Mouse (Mus musculus) embryonic facial prominence, embryonic 12.5 days (tissue): ENCODE data around the gene Flnb. TPM values are rescaled to one million over a fixed set of nuclear protein-coding genes. Genes with fewer than 3 reads are reported as not detected.

Source experiments
- ATAC-seq: fragments of 200-750 bp; cut with Nextera tagmentation; 2 replicates; pipeline ENCODE4 v1.8.0; 2017; ENCODE audit not compliant: insufficient number of reproducible peaks, insufficient read depth, low FRiP score, low TSS enrichment
- H3K27ac ChIP-seq: fragments of 300-500 bp; sonication (generic); 2 replicates; pipeline ENCODE4 v1.5.1; 2016; ENCODE audit warnings: mild to moderate bottlenecking
- H3K27me3 ChIP-seq: fragments of 300-500 bp; sonication (generic); 2 replicates; pipeline ENCODE4 v1.6.1; 2016; ENCODE audit warnings: mild to moderate bottlenecking, moderate library complexity
- H3K36me3 ChIP-seq: fragments of 300-500 bp; sonication (generic); 2 replicates; pipeline ENCODE4 v1.6.1; 2016; ENCODE audit warnings: mild to moderate bottlenecking
- H3K4me1 ChIP-seq: fragments of 300-500 bp; sonication (generic); 2 replicates; pipeline ENCODE4 v1.6.1; 2016
- H3K4me2 ChIP-seq: fragments of 300-500 bp; sonication (generic); replicated peaks from 2 replicates; pipeline ENCODE4 v1.6.1; 2016; ENCODE audit warnings: mild to moderate bottlenecking, moderate library complexity
- H3K4me3 ChIP-seq: fragments of 300-500 bp; sonication (generic); 2 replicates; pipeline ENCODE4 v1.5.1; 2016; ENCODE audit warnings: mild to moderate bottlenecking
- H3K9ac ChIP-seq: fragments of 300-500 bp; sonication (generic); 2 replicates; pipeline ENCODE4 v1.6.1; 2016; ENCODE audit warnings: mild to moderate bottlenecking, moderate library complexity
- H3K9me3 ChIP-seq: fragments of 300-500 bp; sonication (generic); 2 replicates; pipeline ENCODE4 v1.6.1; 2016; ENCODE audit warnings: mild to moderate bottlenecking, moderate library complexity
- WGBS: fragments of 180-500 bp; shearing (Covaris S2); methylation state at CpG from one replicate; pipeline ENCODE4 v1.1.7; 2016; 5-methylcytosine and 5-hydroxymethylcytosine counted together
- polyA plus RNA-seq: library from polyadenylated mRNA; unstranded; fragments of >200 nt; fragmentation: Nextera tagmentation; extraction: Ambion mirVana; gene quantifications from 2 replicates; pipeline ENCODE4 v1.2.1, GENCODE M21; 2016

The Flnb gene
- polyA plus RNA-seq, 1 experiment from 2014 or later = 32.9 TPM

- Histone ChIP-seq H3K9ac (no peak overlapping the region), H3K4me2 (no peak overlapping the region), H3K4me1 (no peaks in the 10 kb centered on the region), H3K27ac (no peak overlapping the region), H3K4me3 (no peak overlapping the region), H3K36me3 (no peaks in the 10 kb centered on the region), H3K9me3 (no peaks in the 10 kb centered on the region), H3K27me3 (no peaks in the 10 kb centered on the region)
- no peak for ATAC-seq
- WGBS = 44% methylated on average over 11 of the region's 11 CpGs
These were observed 142.9 kb downstream of the Flnb start for GRCm38 (mm10) chr14:7960616-7961015.

- Histone ChIP-seq H3K9ac (no peak overlapping the region), H3K4me2 (no peak overlapping the region), H3K27me3 (no peaks in the 10 kb centered on the region), H3K4me1 (no peaks in the 10 kb centered on the region), H3K27ac (no peak overlapping the region), H3K4me3 (no peak overlapping the region), H3K9me3 (no peaks in the 10 kb centered on the region), H3K36me3 (no peaks in the 10 kb centered on the region)
- WGBS = 67% methylated on average over 5 of the region's 5 CpGs
- no peak for ATAC-seq
These were observed 144.0 kb downstream of the Flnb start for GRCm38 (mm10) chr14:7961714-7962113.

GRCm38 (mm10) chr14:7962626-7963025 lies 144.9 kb downstream of the Flnb start:
- no peak for ATAC-seq
- Histone ChIP-seq H3K36me3 (no peaks in the 10 kb centered on the region), H3K4me2 (no peak overlapping the region), H3K27ac (no peak overlapping the region), H3K4me1 (no peaks in the 10 kb centered on the region), H3K9ac (no peak overlapping the region), H3K9me3 (no peaks in the 10 kb centered on the region), H3K27me3 (no peaks in the 10 kb centered on the region), H3K4me3 (no peak overlapping the region)
- 78% methylated on average over 2 of the region's 2 CpGs for WGBS

- H3K4me3 ChIP-seq = no peak overlapping the region
- no peak for ATAC-seq
- H3K9ac ChIP-seq = no peak overlapping the region
- H3K27me3 ChIP-seq = no peaks in the 10 kb centered on the region
- H3K4me1 ChIP-seq = no peaks in the 10 kb centered on the region
- no peaks in the 10 kb centered on the region for H3K36me3 ChIP-seq
- H3K9me3 ChIP-seq = no peaks in the 10 kb centered on the region
- 56% methylated on average over 7 of the region's 7 CpGs for WGBS
- no peak overlapping the region for H3K4me2 ChIP-seq
- no peak overlapping the region for H3K27ac ChIP-seq
These were observed 145.4 kb downstream of the Flnb start for GRCm38 (mm10) chr14:7963160-7963559.

GRCm38 (mm10) chr14:7964219-7964889 lies 146.6 kb downstream of the Flnb start:
- Histone ChIP-seq H3K4me1 (no peaks in the 10 kb centered on the region), H3K27ac (no peak overlapping the region), H3K27me3 (no peaks in the 10 kb centered on the region), H3K4me3 (no peak overlapping the region), H3K9me3 (no peaks in the 10 kb centered on the region), H3K36me3 (no peaks in the 10 kb centered on the region), H3K9ac (no peak overlapping the region), H3K4me2 (no peak overlapping the region)
- ATAC-seq = no peak
- 49% methylated on average over 11 of the region's 11 CpGs for WGBS

GRCm38 (mm10) chr14:7971889-7972493 lies 154.2 kb downstream of the Flnb start:
- Histone ChIP-seq H3K9ac (no peak overlapping the region), H3K27ac (no peak overlapping the region), H3K36me3 (no peaks in the 10 kb centered on the region), H3K4me3 (no peak overlapping the region), H3K4me1 (no peaks in the 10 kb centered on the region), H3K27me3 (no peaks in the 10 kb centered on the region), H3K4me2 (no peak overlapping the region), H3K9me3 (no peaks in the 10 kb centered on the region)
- WGBS = 68% methylated on average over 10 of the region's 10 CpGs
- no peak for ATAC-seq

- no peak overlapping the region for H3K27ac ChIP-seq
- 84% methylated on average over 1 of the region's 1 CpGs for WGBS
These were observed 156.9 kb downstream of the Flnb start for GRCm38 (mm10) chr14:7974643-7975042.

GRCm38 (mm10) chr14:7975177-7975576 lies 157.4 kb downstream of the Flnb start:
- no peak overlapping the region for H3K9ac ChIP-seq
- H3K9me3 ChIP-seq = no peaks in the 10 kb centered on the region
- no peak overlapping the region for H3K27ac ChIP-seq
- no peaks in the 10 kb centered on the region for H3K27me3 ChIP-seq
- ATAC-seq = no peak
- no peak overlapping the region for H3K4me3 ChIP-seq
- 82% methylated on average over 6 of the region's 6 CpGs for WGBS
- H3K4me2 ChIP-seq = no peak overlapping the region
- H3K36me3 ChIP-seq = no peaks in the 10 kb centered on the region
- no peaks in the 10 kb centered on the region for H3K4me1 ChIP-seq

More at GRCm38 (mm10) chr14:7974643-7975042, 156.9 kb downstream of the Flnb start:
- Histone ChIP-seq H3K4me3 (no peak overlapping the region), H3K9me3 (no peaks in the 10 kb centered on the region), H3K36me3 (no peaks in the 10 kb centered on the region), H3K4me2 (no peak overlapping the region), H3K27me3 (no peaks in the 10 kb centered on the region), H3K9ac (no peak overlapping the region), H3K4me1 (no peaks in the 10 kb centered on the region)
- no peak for ATAC-seq

GRCm38 (mm10) chr14:7977471-7977870 lies 159.7 kb downstream of the Flnb start:
- no peaks in the 10 kb centered on the region for H3K9me3 ChIP-seq
- H3K36me3 ChIP-seq = no peaks in the 10 kb centered on the region
- no peak overlapping the region for H3K9ac ChIP-seq
- no peak overlapping the region for H3K27ac ChIP-seq
- H3K4me3 ChIP-seq = no peak overlapping the region
- H3K4me1 ChIP-seq = no peaks in the 10 kb centered on the region
- no peaks in the 10 kb centered on the region for H3K27me3 ChIP-seq
- H3K4me2 ChIP-seq = no peak overlapping the region
- ATAC-seq = no peak
- 97% methylated on average over 1 of the region's 1 CpGs for WGBS

GRCm38 (mm10) chr14:7978183-7978582 lies 160.4 kb downstream of the Flnb start:
- Histone ChIP-seq H3K4me3 (no peak overlapping the region), H3K27me3 (no peaks in the 10 kb centered on the region), H3K27ac (no peak overlapping the region), H3K36me3 (no peaks in the 10 kb centered on the region), H3K4me2 (no peak overlapping the region), H3K4me1 (no peaks in the 10 kb centered on the region), H3K9me3 (no peaks in the 10 kb centered on the region), H3K9ac (no peak overlapping the region)
- no peak for ATAC-seq
- 71% methylated on average over 1 of the region's 1 CpGs for WGBS

GRCm38 (mm10) chr14:7981226-7981625 lies 163.5 kb downstream of the Flnb start:
- H3K4me1 ChIP-seq = no peaks in the 10 kb centered on the region
- ATAC-seq = no peak
- H3K9me3 ChIP-seq = no peaks in the 10 kb centered on the region
- WGBS = 91% methylated on average over 1 of the region's 1 CpGs
- H3K4me2 ChIP-seq = no peak overlapping the region
- no peaks in the 10 kb centered on the region for H3K36me3 ChIP-seq
- no peak overlapping the region for H3K4me3 ChIP-seq
- no peaks in the 10 kb centered on the region for H3K27me3 ChIP-seq
- no peak overlapping the region for H3K9ac ChIP-seq
- H3K27ac ChIP-seq = no peak overlapping the region

GRCm38 (mm10) chr14:7986913-7987312 lies 169.2 kb downstream of the Flnb start:
- 93% methylated on average over 6 of the region's 6 CpGs for WGBS
- ATAC-seq = no peak
- H3K4me2 ChIP-seq = no peak overlapping the region

More at GRCm38 (mm10) chr14:7986913-7987312, 169.2 kb downstream of the Flnb start:
- H3K27me3 ChIP-seq = no peaks in the 10 kb centered on the region
- no peak overlapping the region for H3K9ac ChIP-seq
- no peaks in the 10 kb centered on the region for H3K4me1 ChIP-seq
- no peaks in the 10 kb centered on the region for H3K36me3 ChIP-seq
- no peak overlapping the region for H3K4me3 ChIP-seq
- H3K27ac ChIP-seq = no peak overlapping the region
- no peaks in the 10 kb centered on the region for H3K9me3 ChIP-seq
